Mouse (Mus musculus) cerebellum, postnatal 4 days (tissue): ENCODE measurements around the gene Hspb8.
"Not testable (repeated sequence)": the region's sequence is repeated elsewhere in the genome, so short reads cannot be mapped to it uniquely, and the experiment has no call there.

ENCODE experiments used
- DNase-seq, 2 experiments: peaks; one replicate each; pipeline ENCODE4 v3.0.0; 2022; ENCODE audit warnings: low spot score in 2 of 2, mixed read lengths in 1 of 2

Hspb8 gene

DNA sequence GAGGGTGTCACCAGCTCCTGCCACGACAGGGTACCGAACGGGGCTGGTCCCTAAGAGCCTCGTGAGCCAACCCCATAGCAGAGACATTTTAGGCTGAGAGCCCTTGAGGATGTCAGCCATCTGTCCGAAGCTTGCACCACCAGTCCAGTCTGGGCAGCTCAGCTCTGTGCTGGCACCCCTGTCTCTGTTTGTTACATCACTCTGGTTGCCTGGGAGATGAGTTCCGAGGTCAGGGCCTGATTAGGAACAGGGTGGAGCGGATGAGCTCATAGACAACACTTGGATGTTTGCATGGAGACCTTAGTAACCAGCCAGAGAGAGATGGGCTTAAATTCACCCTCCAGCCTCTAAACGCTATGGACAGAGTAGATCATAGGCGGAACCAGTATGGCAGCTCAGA lies 30.1 kb downstream of the Hspb8 start:
- DNase-seq, result no peak

DNA sequence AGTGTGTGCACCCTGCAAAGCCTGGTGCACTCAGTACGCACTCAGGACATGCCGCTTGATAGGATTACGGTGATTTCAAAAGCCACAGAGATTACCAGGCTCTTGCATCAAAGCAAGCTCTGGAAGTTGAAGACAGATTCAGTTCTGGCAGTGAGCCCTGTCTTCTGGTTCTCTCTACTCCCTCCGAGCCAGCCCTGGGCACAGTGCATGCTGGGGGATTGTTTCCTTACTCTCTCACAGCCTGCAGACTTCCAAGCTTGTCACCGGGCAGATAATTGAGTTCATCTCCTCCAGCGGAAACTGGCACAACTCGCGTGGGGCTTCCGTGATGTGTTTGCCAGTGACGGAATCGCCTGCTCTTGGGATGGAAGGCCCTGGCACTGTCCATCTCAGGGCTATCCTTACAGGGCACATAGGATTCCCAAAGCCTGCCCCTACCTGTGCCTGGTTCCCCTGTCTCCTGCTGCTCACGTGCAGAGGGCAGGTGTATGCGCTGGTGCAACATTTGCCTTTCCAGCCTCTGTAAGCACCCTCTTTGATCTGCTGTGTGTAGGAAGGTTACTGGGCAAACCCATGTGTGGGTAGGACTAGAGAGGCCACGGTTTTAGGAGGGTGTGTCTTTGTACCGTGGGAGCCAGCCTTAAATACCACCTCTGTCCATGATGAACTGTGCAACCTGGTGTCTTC lies 32.7 kb downstream of the Hspb8 start:
- DNase-seq, result peak in 1 of 2 experiments; percentile 55

DNA sequence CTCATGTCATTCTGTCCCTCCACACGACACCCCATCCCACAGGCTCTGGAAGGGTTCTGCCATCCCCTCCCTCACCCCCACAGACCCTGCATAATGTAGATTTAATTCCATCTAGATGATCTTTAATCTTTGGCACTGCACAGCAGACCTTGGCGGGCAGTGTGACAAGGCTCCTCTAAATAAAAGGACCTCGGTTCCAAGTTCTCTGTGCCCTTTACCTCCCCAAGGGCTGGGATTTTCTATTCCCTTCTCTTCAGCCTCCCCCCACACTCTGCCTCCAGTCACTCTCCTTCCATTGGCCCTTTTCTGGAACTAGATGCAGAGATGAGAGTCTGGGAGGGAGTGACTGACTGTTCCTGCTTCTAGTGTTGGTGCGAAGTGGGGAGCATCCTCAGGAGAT lies 33.3 kb downstream of the Hspb8 start:
- no peak for DNase-seq

DNA sequence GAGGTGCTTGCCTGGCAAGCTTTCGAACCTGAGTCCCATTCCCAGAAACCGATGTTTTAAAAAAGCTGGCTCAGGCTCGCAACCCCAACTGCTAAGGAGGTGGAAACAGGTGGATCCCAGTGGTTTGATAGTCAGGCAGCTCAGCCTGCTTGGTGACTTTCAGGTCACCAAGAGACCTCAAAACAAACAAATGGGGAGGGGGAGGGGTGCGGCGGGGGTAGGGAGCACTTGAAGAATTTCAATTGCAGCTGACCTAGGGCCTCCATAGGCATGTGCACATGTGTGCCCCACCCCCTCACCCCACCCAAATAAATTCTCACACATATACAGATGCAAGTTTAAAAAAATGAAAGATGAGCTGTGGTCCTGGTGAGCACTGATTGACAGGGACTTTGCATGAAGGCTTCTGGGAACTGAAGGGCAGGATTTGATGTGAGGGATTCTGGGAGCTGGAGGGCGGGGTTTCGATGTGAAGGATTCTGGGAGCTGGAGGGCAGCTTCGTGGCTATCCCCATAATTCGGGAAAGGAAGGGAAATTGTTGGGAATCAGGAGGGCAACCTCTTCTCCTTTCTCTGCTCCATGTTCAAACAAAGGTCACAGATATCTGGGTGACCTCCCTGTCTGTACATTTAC lies 35.2 kb downstream of the Hspb8 start:
- DNase-seq, result no peak

DNA sequence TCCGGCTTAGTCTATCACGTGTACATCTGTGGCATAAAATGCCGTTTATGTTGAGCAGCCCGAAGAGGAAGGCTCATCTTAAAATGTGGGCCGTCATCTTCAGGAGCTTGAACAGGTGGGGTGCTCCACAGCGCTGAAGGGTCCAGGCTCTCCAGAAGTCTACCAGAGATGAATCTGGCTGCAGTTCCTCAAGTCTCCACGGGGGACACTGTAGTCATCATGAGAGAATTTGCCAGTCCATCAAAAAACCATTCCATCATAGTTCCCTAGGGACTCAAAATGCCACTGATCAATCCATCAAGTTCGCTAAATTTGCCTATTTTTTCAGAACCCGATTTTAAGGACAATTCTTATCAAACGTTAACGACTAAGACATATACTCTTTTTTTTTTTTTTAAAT lies 36.6 kb downstream of the Hspb8 start:
- DNase-seq, result peak; percentile 65 to 75

DNA sequence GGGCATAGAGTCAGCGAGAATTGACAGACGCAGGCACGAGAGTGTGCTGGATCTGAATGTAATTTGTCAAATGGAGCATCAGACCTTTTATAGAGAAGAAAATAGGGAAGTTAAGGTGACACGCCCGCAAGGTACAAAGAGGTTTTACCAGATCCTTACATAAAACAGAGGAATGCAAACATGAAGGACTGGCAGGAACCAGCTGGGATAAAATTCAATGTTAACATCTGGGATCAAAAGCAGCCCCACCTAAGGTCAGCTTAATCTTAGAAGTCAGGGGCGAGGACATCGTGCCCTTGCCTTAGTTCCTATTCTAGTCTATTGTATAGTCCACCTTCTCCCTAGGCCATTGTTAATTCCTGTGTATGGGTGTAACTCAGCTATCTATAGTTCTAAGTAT lies 40.0 kb downstream of the Hspb8 start:
- not testable (repeated sequence) for DNase-seq

DNA sequence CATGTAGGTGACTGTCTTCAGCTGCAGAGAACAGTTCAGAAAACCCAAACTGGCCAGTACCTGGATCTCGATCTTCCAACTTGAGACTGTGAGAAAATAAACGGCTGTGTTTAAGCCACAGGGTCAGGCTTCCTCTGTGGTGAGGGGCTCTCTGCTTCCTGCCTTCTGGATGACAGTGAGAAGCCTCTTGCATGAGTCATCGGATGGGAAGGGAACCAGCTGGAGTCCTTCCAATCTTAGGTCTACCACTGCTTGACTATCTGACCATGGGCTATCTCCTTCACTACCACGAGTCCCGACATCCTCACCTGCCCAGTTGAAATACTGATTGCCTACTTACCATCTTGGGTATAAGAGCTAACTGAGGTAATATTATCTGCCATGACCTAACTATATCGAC lies 40.9 kb downstream of the Hspb8 start:
- no peak for DNase-seq

DNA sequence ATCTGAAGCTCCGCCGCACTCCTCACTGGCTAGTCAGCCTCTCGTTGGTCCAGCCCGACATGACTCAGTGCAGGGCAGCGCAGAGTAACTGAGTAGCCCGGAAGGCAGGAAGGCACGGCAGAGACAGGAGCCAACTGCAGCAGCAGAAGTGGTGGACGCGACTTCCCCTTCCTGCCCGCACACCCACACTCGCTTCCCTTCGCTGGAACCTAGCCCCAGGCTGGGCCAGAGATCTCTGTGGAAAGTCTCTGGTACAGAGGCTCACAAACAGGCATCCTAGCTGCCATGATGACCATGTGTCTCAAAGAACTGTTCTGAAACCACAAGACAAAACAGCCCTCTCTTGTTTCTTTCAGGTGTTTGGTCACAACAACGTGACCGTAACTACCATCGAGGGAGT lies 41.4 kb downstream of the Hspb8 start:
- DNase-seq, result no peak

DNA sequence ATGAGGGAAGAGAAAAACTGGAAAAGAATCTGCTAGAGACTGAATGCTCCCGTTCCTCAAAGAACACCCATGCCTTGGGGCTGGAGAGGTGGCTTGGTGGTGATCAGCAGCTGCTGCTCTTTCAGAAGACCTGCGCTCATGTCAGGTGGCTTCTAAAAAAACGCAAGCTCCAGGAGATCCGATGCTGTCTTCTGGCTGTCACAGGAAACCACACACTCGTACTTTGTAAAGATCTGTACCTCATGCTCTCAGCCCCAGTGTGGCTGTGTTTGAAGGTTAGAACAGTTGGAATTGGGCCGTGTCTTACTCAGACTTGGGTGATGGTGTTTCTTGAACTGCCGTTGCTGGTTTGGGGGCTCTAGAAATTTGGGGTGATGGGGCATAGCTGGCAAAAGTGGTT lies 42.3 kb downstream of the Hspb8 start:
- DNase-seq, result no peak

DNA sequence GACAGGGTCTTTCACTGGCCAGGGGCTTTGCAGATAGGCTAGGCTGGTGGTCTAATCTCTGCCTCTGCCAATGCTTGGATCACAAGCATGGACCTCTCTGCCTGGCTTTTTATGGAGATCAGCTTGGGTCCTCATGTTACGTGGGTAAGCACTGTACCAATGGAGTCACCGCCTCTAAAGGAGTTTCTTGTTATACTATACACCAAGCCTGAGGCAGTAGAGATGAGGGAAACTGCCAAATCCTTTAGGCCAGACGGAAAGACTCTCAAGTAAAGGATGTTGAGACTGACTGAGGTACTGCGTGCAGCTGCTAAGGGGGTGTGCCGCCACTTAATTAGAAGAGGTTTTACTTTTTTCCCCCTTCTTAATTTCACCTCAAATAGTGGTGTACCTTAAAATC lies 43.8 kb downstream of the Hspb8 start:
- DNase-seq, result no peak

DNA sequence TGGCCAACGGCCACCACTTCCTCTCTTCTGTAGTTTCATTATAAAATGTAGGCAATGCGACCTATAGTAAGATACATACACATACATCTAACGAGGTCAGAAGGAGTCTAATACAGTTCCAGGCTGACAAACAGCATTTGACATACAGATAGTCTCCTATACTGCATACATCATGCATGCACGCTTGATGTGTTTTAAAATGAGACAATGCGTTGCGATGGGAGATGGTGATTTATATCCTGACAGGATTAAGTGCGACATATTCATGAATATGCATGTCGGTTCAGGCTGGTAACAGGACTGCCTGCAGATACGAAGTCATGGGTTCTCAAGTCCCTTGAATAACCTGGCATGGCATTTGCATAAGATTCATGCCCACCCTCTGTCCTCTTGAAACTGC lies 54.7 kb downstream of the Hspb8 start:
- DNase-seq, result no peak

DNA sequence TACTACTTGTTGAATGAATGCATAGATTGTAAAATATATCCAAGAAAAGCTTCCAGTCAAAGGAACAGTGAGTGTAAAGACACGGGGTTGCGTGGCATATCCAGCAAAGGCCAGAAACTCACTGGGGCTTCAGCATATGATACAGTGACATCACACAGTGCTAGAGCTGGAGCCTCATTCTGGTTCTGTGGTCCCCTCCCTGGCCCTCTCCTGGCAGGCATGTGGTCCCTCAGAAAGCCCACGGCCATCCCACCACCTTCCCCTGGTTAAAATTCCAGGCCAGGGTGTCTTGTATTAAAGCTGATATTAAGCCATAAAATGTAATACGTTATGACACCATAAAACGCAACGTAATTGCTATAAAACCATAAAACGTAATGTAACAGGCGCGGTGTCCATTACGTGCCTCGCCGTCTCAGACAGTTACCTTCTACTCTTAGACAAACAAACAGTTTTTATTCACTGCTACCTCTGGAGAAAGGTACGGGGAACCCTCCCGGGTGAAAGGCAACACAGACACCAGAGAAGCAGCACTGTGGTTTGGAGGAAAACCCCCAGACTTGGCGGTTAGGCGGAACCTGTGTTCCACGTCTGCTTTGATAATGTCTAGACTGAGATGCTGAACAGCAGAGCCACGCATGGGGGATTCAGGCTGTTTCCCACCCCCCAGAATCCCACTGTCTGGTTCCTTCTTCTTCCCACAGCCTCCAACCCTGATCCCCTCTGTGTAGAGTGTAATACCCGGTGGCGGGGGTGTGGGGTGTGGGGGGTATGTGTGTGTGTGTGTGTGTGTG lies 55.6 kb downstream of the Hspb8 start:
- no peak for DNase-seq

DNA sequence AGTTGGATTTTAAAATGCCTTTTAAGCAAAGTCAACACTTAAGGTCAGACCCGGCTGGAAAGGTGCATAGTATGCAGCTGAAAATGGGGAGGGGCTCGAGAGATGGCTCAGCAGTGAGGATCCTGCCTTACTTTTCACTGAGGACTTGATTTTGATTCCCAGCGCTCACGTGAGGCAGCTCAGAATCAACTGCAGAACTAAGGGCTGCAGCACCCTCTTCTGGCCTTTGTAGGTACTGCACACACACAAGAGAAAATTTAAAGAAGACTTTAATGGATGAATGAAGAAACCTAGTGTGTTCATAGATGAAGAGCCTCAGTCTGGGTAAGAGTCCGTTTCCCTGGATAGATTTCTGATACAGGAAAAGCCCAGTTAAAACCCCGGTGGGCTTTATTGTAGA lies 61.3 kb downstream of the Hspb8 start:
- DNase-seq, result no peak

DNA sequence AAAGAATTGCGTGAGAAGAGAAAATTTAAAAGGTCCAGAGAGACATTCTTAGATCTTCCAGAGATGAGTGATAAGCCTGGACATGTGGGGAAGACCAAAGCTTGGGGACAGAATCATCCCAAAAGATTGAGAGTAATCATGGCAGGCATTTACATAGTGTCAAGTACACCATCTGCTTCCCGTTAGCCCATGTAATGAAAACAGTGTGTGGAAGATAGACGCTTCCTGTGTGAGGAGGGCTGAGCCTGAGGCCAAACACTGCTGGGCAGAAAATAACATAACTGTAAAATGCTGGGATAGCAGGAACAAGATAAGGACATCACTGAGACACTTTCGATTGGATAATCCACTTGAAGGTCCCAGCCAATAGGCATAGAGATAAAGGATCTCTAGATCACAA lies 61.9 kb downstream of the Hspb8 start:
- no peak for DNase-seq
